Mouse (Mus musculus) kidney, embryonic 14.5 days (tissue): ENCODE measurements around the gene Gm49394. TPM values are rescaled to one million over a fixed set of nuclear protein-coding genes. Genes with fewer than 3 reads are reported as not detected.

Source experiments
- ATAC-seq: fragments of 200-750 bp; cut with Nextera tagmentation; 2 replicates; pipeline ENCODE4 v1.8.0; 2017; ENCODE audit warnings: moderate number of reproducible peaks, mild to moderate bottlenecking, moderate TSS enrichment, moderate library complexity; ENCODE audit not compliant: low FRiP score, low TSS enrichment
- H3K27ac ChIP-seq: fragments of 300-500 bp; sonication (generic); 2 replicates; pipeline ENCODE4 v1.5.1; 2014; ENCODE audit warnings: low read depth, mild to moderate bottlenecking, low read length, moderate library complexity, mixed read lengths
- H3K27me3 ChIP-seq: fragments of 300-500 bp; sonication (generic); 2 replicates; pipeline ENCODE4 v1.6.1; 2014; ENCODE audit warnings: mild to moderate bottlenecking, low read length; ENCODE audit not compliant: control insufficient read depth, insufficient read depth
- H3K36me3 ChIP-seq: fragments of 300-500 bp; sonication (generic); 2 replicates; pipeline ENCODE4 v1.6.1; 2014; ENCODE audit warnings: low read length, mixed read lengths; ENCODE audit not compliant: control insufficient read depth, insufficient read depth
- H3K4me1 ChIP-seq: fragments of 300-500 bp; sonication (generic); 2 replicates; pipeline ENCODE4 v1.6.1; 2014; ENCODE audit warnings: low read length, mixed read lengths; ENCODE audit not compliant: control insufficient read depth, insufficient read depth
- H3K4me2 ChIP-seq: fragments of 300-500 bp; sonication (generic); replicated peaks from 2 replicates; pipeline ENCODE4 v1.6.1; 2014; ENCODE audit warnings: low read depth, mild to moderate bottlenecking, low read length
- H3K4me3 ChIP-seq: fragments of 300-500 bp; sonication (generic); 2 replicates; pipeline ENCODE4 v1.5.1; 2014; ENCODE audit warnings: mild to moderate bottlenecking, low read length
- H3K9ac ChIP-seq: fragments of 300-500 bp; sonication (generic); 2 replicates; pipeline ENCODE4 v1.6.1; 2014; ENCODE audit warnings: low read depth, mild to moderate bottlenecking, low read length, moderate library complexity
- H3K9me3 ChIP-seq: fragments of 300-500 bp; sonication (generic); 2 replicates; pipeline ENCODE4 v1.6.1; 2016; ENCODE audit warnings: low read length; ENCODE audit not compliant: control insufficient read depth
- WGBS: fragments of 180-500 bp; shearing (Covaris S2); extraction: QIAGEN DNeasy Blood & Tissue Kit; methylation state at CpG from one replicate; pipeline ENCODE4 v1.1.7; 2014; 5-methylcytosine and 5-hydroxymethylcytosine counted together
- polyA plus RNA-seq: library from polyadenylated mRNA; unstranded; fragments of >200 nt; fragmentation: Nextera tagmentation; extraction: Ambion mirVana; gene quantifications from 2 replicates; pipeline ENCODE4 v1.2.1, GENCODE M21; 2014

Gm49394 gene
- polyA plus RNA-seq, 1 experiment from 2014 or later = not detected

DNA sequence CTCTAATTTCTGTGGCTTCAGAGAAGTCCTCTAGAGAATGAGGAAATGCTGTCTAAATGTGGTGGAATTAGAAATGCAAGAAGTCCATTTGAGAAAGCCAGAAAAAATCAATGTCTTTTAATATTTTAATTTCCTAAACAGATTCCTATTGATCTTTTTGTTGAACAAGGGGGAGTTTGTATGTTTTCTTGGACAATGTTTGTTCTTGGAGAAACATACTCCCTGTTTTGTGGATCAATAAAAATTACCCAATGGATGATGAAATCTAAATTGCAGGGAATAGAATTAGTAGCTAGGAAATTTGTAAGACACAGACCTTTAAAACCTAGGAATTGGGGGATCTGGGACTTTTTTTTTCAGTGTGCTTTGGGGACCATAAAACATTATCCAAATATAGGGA, 7.9 kb downstream of the Gm49394 start:
- peak overlapping the region; percentile 67 for H3K4me2 ChIP-seq
- no peak overlapping the region; the same call in 1 of the 2 replicates for H3K27ac ChIP-seq
- peaks cover 16% of the 10 kb centered on the region for H3K4me1 ChIP-seq
- no peaks in the 10 kb centered on the region for H3K9me3 ChIP-seq
- ATAC-seq = no peak
- peaks cover 82% of the 10 kb centered on the region for H3K27me3 ChIP-seq
- H3K36me3 ChIP-seq = peaks cover 3% of the 10 kb centered on the region; the same call in 1 of the 2 replicates
- H3K4me3 ChIP-seq = peak overlapping the region; percentile 64
- H3K9ac ChIP-seq = peak overlapping the region; percentile 88; the same call in 1 of the 2 replicates

GRCm38 (mm10) chr7:142661046-142661445, 8.7 kb downstream of the Gm49394 start:
- Histone ChIP-seq H3K36me3 (peaks cover 3% of the 10 kb centered on the region; the same call in 1 of the 2 replicates), H3K27ac (peak overlapping the region; percentile 92), H3K9ac (peak overlapping the region; percentile 88), H3K9me3 (no peaks in the 10 kb centered on the region), H3K27me3 (peaks cover 86% of the 10 kb centered on the region), H3K4me2 (peak overlapping the region; percentile 67), H3K4me3 (peak overlapping the region; percentile 64), H3K4me1 (peaks cover 16% of the 10 kb centered on the region)
- WGBS = under 1% methylated on average over 25 of the region's 25 CpGs
- no peak for ATAC-seq

GRCm38 (mm10) chr7:142660651-142660945, 9.1 kb downstream of the Gm49394 start:
- peak overlapping the region; percentile 67 for H3K4me2 ChIP-seq
- H3K4me3 ChIP-seq = peak overlapping the region; percentile 64
- peak overlapping the region; percentile 92 for H3K27ac ChIP-seq
- under 1% methylated on average over 29 of the region's 29 CpGs for WGBS
- H3K9ac ChIP-seq = peak overlapping the region; percentile 88
- no peaks in the 10 kb centered on the region for H3K36me3 ChIP-seq
- no peaks in the 10 kb centered on the region for H3K9me3 ChIP-seq
- H3K4me1 ChIP-seq = peaks cover 18% of the 10 kb centered on the region
- no peak for ATAC-seq
- H3K27me3 ChIP-seq = peaks cover 86% of the 10 kb centered on the region

DNA sequence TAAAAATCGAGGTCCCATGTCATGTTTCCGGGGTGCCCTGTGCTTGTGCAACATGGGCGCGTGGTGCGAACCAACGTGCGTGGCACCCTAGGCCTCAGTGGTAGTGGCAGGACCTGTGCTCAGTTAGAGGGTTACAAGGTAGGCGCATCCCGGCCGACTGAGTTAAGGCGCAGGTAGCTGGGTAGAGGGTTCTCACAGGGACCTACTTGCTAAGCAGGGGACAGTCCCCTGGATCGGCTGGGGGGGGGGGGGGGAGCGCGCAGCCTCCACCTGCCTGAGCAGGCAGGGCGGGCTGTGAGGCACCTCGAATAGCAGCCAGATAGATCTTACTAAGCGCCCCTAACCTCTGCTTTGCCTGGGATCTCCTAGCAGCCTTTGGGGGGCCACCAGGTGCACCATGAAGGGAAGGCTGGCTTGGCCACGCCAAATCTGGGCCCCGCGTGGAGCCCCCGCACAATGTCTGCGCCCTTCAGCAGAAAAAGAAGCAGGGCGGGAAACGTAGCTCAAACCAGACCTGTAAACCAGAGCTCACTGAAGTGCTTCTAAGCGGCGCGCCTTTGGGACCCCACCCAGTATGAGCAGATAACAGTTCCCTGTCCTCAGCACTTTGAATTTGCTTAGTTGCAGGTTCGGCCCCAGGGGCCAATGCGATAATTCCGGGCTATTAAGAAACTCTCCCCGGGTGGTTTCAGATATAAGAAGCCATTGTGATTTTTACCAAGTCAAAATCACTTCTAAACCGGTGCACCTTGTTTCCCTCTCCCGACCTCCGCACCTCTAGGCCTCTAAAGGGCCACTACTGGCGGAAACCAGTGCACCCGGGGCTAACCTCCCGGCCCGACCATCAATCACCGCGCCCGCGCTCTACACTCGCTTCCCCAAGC, 9.7 kb downstream of the Gm49394 start:
- Histone ChIP-seq H3K4me1 (peaks cover 23% of the 10 kb centered on the region), H3K36me3 (peaks cover 3% of the 10 kb centered on the region), H3K27me3 (peaks cover 83% of the 10 kb centered on the region), H3K4me2 (peak overlapping the region; percentile 67), H3K9ac (peak overlapping the region; percentile 88), H3K27ac (peak overlapping the region; percentile 92), H3K9me3 (no peaks in the 10 kb centered on the region), H3K4me3 (peak overlapping the region; percentile 64)
- 1% methylated on average over 39 of the region's 43 CpGs for WGBS
- ATAC-seq = peak; percentile 21; the same call in 1 of the 2 replicates

GRCm38 (mm10) chr7:142659181-142659681, 10.5 kb downstream of the Gm49394 start:
- peak overlapping the region; percentile 67 for H3K4me2 ChIP-seq
- peak; percentile 64 for ATAC-seq
- no peaks in the 10 kb centered on the region for H3K9me3 ChIP-seq
- 2% methylated on average over 52 of the region's 70 CpGs for WGBS
- H3K27ac ChIP-seq = peak overlapping the region; percentile 92
- H3K36me3 ChIP-seq = peaks cover 10% of the 10 kb centered on the region
- H3K4me1 ChIP-seq = peaks cover 24% of the 10 kb centered on the region; the same call in 1 of the 2 replicates
- H3K27me3 ChIP-seq = peaks cover 82% of the 10 kb centered on the region
- H3K9ac ChIP-seq = peak overlapping the region; percentile 88
- H3K4me3 ChIP-seq = peak overlapping the region; percentile 64

DNA sequence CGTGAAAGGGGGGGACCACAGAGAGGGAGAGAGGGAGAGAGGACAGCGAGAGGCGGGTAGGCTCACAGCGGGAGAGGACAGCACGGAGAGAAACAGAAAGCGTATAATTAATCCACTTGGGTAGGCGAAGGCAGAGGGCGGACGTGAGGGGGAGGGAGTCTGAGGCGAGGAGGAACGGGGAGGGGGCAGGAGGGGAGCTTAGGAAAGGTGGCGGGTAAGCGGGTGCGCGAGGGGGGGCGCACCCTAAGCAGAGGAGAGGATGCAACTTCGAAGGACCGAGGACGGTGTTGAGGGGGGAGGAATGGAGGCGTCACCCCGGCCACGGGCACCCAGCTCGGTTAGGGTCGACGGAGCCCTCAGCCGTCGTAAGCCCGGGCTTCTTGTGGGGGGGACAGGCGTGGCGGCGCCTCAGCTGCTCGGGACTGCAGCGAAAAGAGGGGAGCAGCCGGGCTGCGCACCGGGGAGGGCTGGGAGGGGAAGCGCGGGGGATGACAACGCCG, 11.0 kb downstream of the Gm49394 start:
- peak overlapping the region; percentile 64 for H3K4me3 ChIP-seq
- no peaks in the 10 kb centered on the region for H3K9me3 ChIP-seq
- peaks cover 24% of the 10 kb centered on the region; the same call in 1 of the 2 replicates for H3K4me1 ChIP-seq
- peaks cover 15% of the 10 kb centered on the region for H3K36me3 ChIP-seq
- WGBS = under 1% methylated on average over 35 of the region's 40 CpGs
- H3K4me2 ChIP-seq = peak overlapping the region; percentile 67
- peak overlapping the region; percentile 88 for H3K9ac ChIP-seq
- ATAC-seq = peak; percentile 2
- peaks cover 82% of the 10 kb centered on the region for H3K27me3 ChIP-seq
- H3K27ac ChIP-seq = peak overlapping the region; percentile 92

GRCm38 (mm10) chr7:142657821-142658614, 11.7 kb downstream of the Gm49394 start:
- Histone ChIP-seq H3K4me1 (peaks cover 24% of the 10 kb centered on the region; the same call in 1 of the 2 replicates), H3K9ac (peak overlapping the region; percentile 88), H3K4me2 (peak overlapping the region; percentile 67), H3K27ac (peak overlapping the region; percentile 92), H3K27me3 (peaks cover 81% of the 10 kb centered on the region), H3K9me3 (no peaks in the 10 kb centered on the region), H3K4me3 (peak overlapping the region; percentile 64), H3K36me3 (peaks cover 19% of the 10 kb centered on the region)
- 0 out of 2 replicates have a peak, but pooled peaks have one; percentile 14 for ATAC-seq
- WGBS = 1% methylated on average over 34 of the region's 34 CpGs

GRCm38 (mm10) chr7:142657341-142657791, 12.4 kb downstream of the Gm49394 start:
- H3K4me2 ChIP-seq = peak overlapping the region; percentile 67
- peaks cover 21% of the 10 kb centered on the region for H3K36me3 ChIP-seq
- H3K27me3 ChIP-seq = peaks cover 75% of the 10 kb centered on the region
- H3K9ac ChIP-seq = peak overlapping the region; percentile 88
- H3K9me3 ChIP-seq = no peaks in the 10 kb centered on the region
- WGBS = 7% methylated on average over 5 of the region's 9 CpGs
- peak; percentile 44 for ATAC-seq
- peak overlapping the region; percentile 64 for H3K4me3 ChIP-seq
- peak overlapping the region; percentile 92 for H3K27ac ChIP-seq
- peaks cover 24% of the 10 kb centered on the region; the same call in 1 of the 2 replicates for H3K4me1 ChIP-seq
